ENCODE assay signal across 8 mouse cellular contexts in the genomic region with DNA sequence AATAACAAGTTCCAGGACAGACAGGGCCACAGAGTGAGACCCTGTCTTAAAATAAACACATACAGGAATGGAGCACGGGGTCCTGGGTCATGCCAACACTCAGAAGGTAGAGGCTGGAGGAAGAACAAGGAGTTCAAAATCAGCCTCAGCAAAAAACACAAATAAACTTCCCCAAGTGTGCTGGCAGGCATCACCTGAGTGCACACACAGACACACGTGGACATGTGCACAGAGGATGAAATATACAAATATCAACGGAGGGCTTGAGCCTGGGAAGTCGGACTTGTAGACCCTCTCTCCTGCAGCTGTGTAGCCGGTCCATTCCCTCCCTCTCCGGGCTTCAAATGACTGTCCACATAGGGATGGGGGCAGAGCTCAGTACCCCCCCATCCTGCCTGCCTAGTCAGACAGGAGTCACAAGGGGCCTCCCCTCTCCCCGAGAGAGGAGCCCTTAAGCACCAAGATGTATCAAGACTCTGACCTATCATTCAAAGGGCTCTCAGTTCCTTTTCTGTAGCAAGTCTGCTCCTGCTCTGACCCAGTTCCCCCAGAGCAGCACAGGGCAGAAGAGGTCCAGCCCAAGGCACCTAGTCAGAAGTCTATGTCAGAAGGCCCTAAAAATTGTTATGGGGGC. TPM values are rescaled to one million over a fixed set of nuclear protein-coding genes. Genes with fewer than 3 reads are reported as not detected.
A peak's percentile ranks its signal among the peaks of the same experiment; 100 is the strongest.
DNase-seq lines count a peak whose midpoint lies in the region; ATAC-seq and TF ChIP-seq lines count a peak whose summit lies in the region.

No protein-coding gene starts in this region.

- peaks cover 12% of the 10 kb centered on the region for H3K36me3 ChIP-seq in forebrain, embryonic 10.5 days (replicated peaks)
- peaks cover 5% of the 10 kb centered on the region for H3K36me3 ChIP-seq in liver, embryonic 12.5 days

- H3K4me2 ChIP-seq in liver, embryonic 12.5 days = peak overlapping the region; percentile 99

- no peaks in the 10 kb centered on the region for H3K27me3 ChIP-seq in forebrain, embryonic 10.5 days (ENCODE audit: poor library complexity, severe bottlenecking)
- H3K27me3 ChIP-seq in liver, embryonic 12.5 days (replicated peaks) = peaks cover 13% of the 10 kb centered on the region

- peaks cover 95% of the 10 kb centered on the region for H3K4me1 ChIP-seq in forebrain, embryonic 10.5 days
- peaks cover 83% of the 10 kb centered on the region for H3K4me1 ChIP-seq in liver, embryonic 12.5 days

- 31% methylated on average over 7 of the region's 7 CpGs for WGBS in forebrain, embryonic 10.5 days
- 34% methylated on average over 7 of the region's 7 CpGs for WGBS in liver, embryonic 12.5 days (ENCODE audit: insufficient replicate concordance)

- no peak for TF ChIP-seq CTCF in gastrocnemius, adult 2 months (IDR thresholded peaks at IDR 0.05)

- intact Hi-C loops in gastrocnemius, adult 2 months (cut with DNase I) = loop anchor here (5.0 kb wide), 1 partner anchor 39 kb away; a partner anchor contains a TSS

- no peak for ATAC-seq in liver, embryonic 12.5 days
- no peak for ATAC-seq in inflammation-experienced regulatory T-cells, adult 6 months

- peak overlapping the region; percentile 97 for H3K27ac ChIP-seq in gastrocnemius, adult 2 months
- peak overlapping the region; percentile 97 for H3K27ac ChIP-seq in forebrain, embryonic 10.5 days
- H3K27ac ChIP-seq in liver, embryonic 12.5 days = peak overlapping the region; percentile 95

- H3K4me3 ChIP-seq in gastrocnemius, adult 2 months = peak overlapping the region; percentile 97
- H3K4me3 ChIP-seq in forebrain, embryonic 10.5 days = peak overlapping the region; percentile 97
- peak overlapping the region; percentile 89 for H3K4me3 ChIP-seq in liver, embryonic 12.5 days

- no peak for DNase-seq in gastrocnemius, adult 2 months
- no peak for DNase-seq in gastrocnemius, adult 18-20 months (ENCODE audit: low spot score)
- DNase-seq in 416B (ENCODE audit: low read depth) = peak; percentile 57
- no peak for DNase-seq in forebrain, embryonic 10.5 days (ENCODE audit: extremely low spot score, low spot score)
- no peak for DNase-seq in ovary, postnatal 10 days (ENCODE audit: low spot score)
- DNase-seq in urinary bladder, adult 2 months (ENCODE audit: low spot score) = no peak

- no peaks in the 10 kb centered on the region for H3K9me3 ChIP-seq in forebrain, embryonic 10.5 days
- no peaks in the 10 kb centered on the region for H3K9me3 ChIP-seq in liver, embryonic 12.5 days (replicated peaks)

- peak overlapping the region; percentile 95 for H3K9ac ChIP-seq in liver, embryonic 12.5 days

RNA-seq across cellular contexts. Expression of a gene that starts 3.3 kb away (rescaled TPM):
- 10 to 100 TPM; 15.0 to 24.0 TPM for total RNA-seq in gastrocnemius, adult 2 months (2021)
- total RNA-seq in gastrocnemius, adult 18-20 months (2021) = 10 to 100 TPM; 14.9 to 15.1 TPM
- 57.5 and 61.9 TPM in 2 replicates for polyA plus RNA-seq in forebrain, embryonic 10.5 days (2016; fragmentation: Nextera tagmentation; extraction: Ambion mirVana)
- polyA plus RNA-seq in liver, embryonic 12.5 days (2016; fragmentation: Nextera tagmentation; extraction: Ambion mirVana) = 34.8 and 36.0 TPM in 2 replicates
- polyA plus RNA-seq in inflammation-experienced regulatory T-cells, adult 6 months (2017; shearing (Covaris generic)) = 10 to 100 TPM; 10.4 to 20.5 (median 20.3) TPM
- 15.4 and 17.9 TPM in 2 replicates for polyA plus RNA-seq in urinary bladder, adult 2 months (2012; rRNA removed)

RNA-seq across cellular contexts. Expression of a gene that starts 3.6 kb away (rescaled TPM):
- total RNA-seq in gastrocnemius, adult 2 months (2021) = 10 to 100 TPM; 17.8 to 19.5 TPM
- 10 to 100 TPM; 15.5 to 15.8 TPM for total RNA-seq in gastrocnemius, adult 18-20 months (2021)
- 87.8 and 91.0 TPM in 2 replicates for polyA plus RNA-seq in forebrain, embryonic 10.5 days (2016; fragmentation: Nextera tagmentation; extraction: Ambion mirVana)
- 53.2 and 53.4 TPM in 2 replicates for polyA plus RNA-seq in liver, embryonic 12.5 days (2016; fragmentation: Nextera tagmentation; extraction: Ambion mirVana)
- polyA plus RNA-seq in inflammation-experienced regulatory T-cells, adult 6 months (2017; shearing (Covaris generic)) = 10 to 100 TPM; 28.4 to 51.7 (median 49.6) TPM
- 222 and 238 TPM in 2 replicates for polyA plus RNA-seq in urinary bladder, adult 2 months (2012; rRNA removed)

RNA-seq across cellular contexts. Expression of a gene that starts 34.2 kb away (rescaled TPM):
- 10 to 100 TPM; 22.4 to 22.5 TPM for total RNA-seq in gastrocnemius, adult 2 months (2021)
- 10 to 100 TPM; 22.4 to 24.7 TPM for total RNA-seq in gastrocnemius, adult 18-20 months (2021)
- polyA plus RNA-seq in forebrain, embryonic 10.5 days (2016; fragmentation: Nextera tagmentation; extraction: Ambion mirVana) = 167 and 168 TPM in 2 replicates
- 136 and 147 TPM in 2 replicates for polyA plus RNA-seq in liver, embryonic 12.5 days (2016; fragmentation: Nextera tagmentation; extraction: Ambion mirVana)
- polyA plus RNA-seq in inflammation-experienced regulatory T-cells, adult 6 months (2017; shearing (Covaris generic)) = 10 to 100 TPM; 53.4 to 77.2 (median 65.0) TPM
- polyA plus RNA-seq in urinary bladder, adult 2 months (2012; rRNA removed) = 27.7 and 30.1 TPM in 2 replicates

RNA-seq across cellular contexts. Expression of a gene that starts 38.1 kb away (rescaled TPM):
- 1 to 10 TPM; 3.4 to 3.9 TPM for total RNA-seq in gastrocnemius, adult 2 months (2021)
- 1 to 10 TPM; 3.6 to 3.9 TPM for total RNA-seq in gastrocnemius, adult 18-20 months (2021)
- polyA plus RNA-seq in forebrain, embryonic 10.5 days (2016; fragmentation: Nextera tagmentation; extraction: Ambion mirVana) = 3.4 and 4.6 TPM in 2 replicates
- polyA plus RNA-seq in liver, embryonic 12.5 days (2016; fragmentation: Nextera tagmentation; extraction: Ambion mirVana) = 3.5 and 3.9 TPM in 2 replicates
- 1 to 10 TPM; 1.3 to 3.1 (median 2.6) TPM for polyA plus RNA-seq in inflammation-experienced regulatory T-cells, adult 6 months (2017; shearing (Covaris generic))
- polyA plus RNA-seq in urinary bladder, adult 2 months (2012; rRNA removed) = 6.6 and 6.7 TPM in 2 replicates

RNA-seq across cellular contexts. Expression of a gene that starts 43.1 kb away (rescaled TPM):
- total RNA-seq in gastrocnemius, adult 2 months (2021) = 10 to 100 TPM; 13.6 to 14.7 TPM
- total RNA-seq in gastrocnemius, adult 18-20 months (2021) = 10 to 100 TPM; 11.9 to 12.6 TPM
- polyA plus RNA-seq in forebrain, embryonic 10.5 days (2016; fragmentation: Nextera tagmentation; extraction: Ambion mirVana) = 16.2 and 18.5 TPM in 2 replicates
- 6.5 TPM in 2 replicates for polyA plus RNA-seq in liver, embryonic 12.5 days (2016; fragmentation: Nextera tagmentation; extraction: Ambion mirVana)
- 10 to 100 TPM in 1 of 3 experiments, 1 to 10 TPM in 2; 8.0 to 10.9 (median 9.5) TPM for polyA plus RNA-seq in inflammation-experienced regulatory T-cells, adult 6 months (2017; shearing (Covaris generic))
- polyA plus RNA-seq in urinary bladder, adult 2 months (2012; rRNA removed) = 11.1 and 12.6 TPM in 2 replicates
